Mouse (Mus musculus) forebrain, embryonic 15.5 days (tissue): ENCODE data around the gene Ptpa. TPM values are rescaled to one million over a fixed set of nuclear protein-coding genes. Genes with fewer than 3 reads are reported as not detected.
A peak's percentile ranks its signal among the peaks of the same experiment; 100 is the strongest.

Source experiments
- ATAC-seq: fragments of 200-750 bp; cut with Nextera tagmentation; replicated peaks from 2 replicates; pipeline ENCODE4 v1.8.0; 2017; ENCODE audit warnings: mild to moderate bottlenecking, moderate TSS enrichment, moderate library complexity
- H3K27ac ChIP-seq: fragments of 300-500 bp; sonication (generic); replicated peaks from 2 replicates; pipeline ENCODE4 v1.5.1; 2015; ENCODE audit warnings: mild to moderate bottlenecking, inconsistent platforms
- H3K27me3 ChIP-seq: fragments of 300-500 bp; sonication (generic); 2 replicates; pipeline ENCODE4 v1.6.1; 2015; ENCODE audit warnings: inconsistent platforms
- H3K36me3 ChIP-seq: fragments of 300-500 bp; sonication (generic); 2 replicates; pipeline ENCODE4 v1.6.1; 2015; ENCODE audit warnings: mild to moderate bottlenecking, inconsistent platforms
- H3K4me1 ChIP-seq: fragments of 300-500 bp; sonication (generic); 2 replicates; pipeline ENCODE4 v1.6.1; 2015; ENCODE audit warnings: inconsistent platforms
- H3K4me2 ChIP-seq: fragments of 300-500 bp; sonication (generic); replicated peaks from 2 replicates; pipeline ENCODE4 v1.6.1; 2015; ENCODE audit warnings: mild to moderate bottlenecking, inconsistent platforms
- H3K4me3 ChIP-seq: fragments of 300-500 bp; sonication (generic); 2 replicates; pipeline ENCODE4 v1.5.1; 2015; ENCODE audit warnings: mild to moderate bottlenecking, inconsistent platforms
- H3K9ac ChIP-seq: fragments of 300-500 bp; sonication (generic); replicated peaks from 2 replicates; pipeline ENCODE4 v1.6.1; 2015; ENCODE audit warnings: mild to moderate bottlenecking, inconsistent platforms
- H3K9me3 ChIP-seq: fragments of 300-500 bp; sonication (generic); 2 replicates; pipeline ENCODE4 v1.6.1; 2016; ENCODE audit warnings: inconsistent platforms
- WGBS: fragments of 180-500 bp; shearing (Covaris S2); methylation state at CpG from one replicate; pipeline ENCODE4 v1.1.7; 2015; ENCODE audit warnings: mixed read lengths; 5-methylcytosine and 5-hydroxymethylcytosine counted together
- polyA plus RNA-seq: library from polyadenylated mRNA; unstranded; fragments of >200 nt; fragmentation: Nextera tagmentation; extraction: Ambion mirVana; gene quantifications from 2 replicates; pipeline ENCODE4 v1.2.1, GENCODE M21; 2015

Ptpa gene
- polyA plus RNA-seq, 1 experiment from 2014 or later: 152 TPM

GRCm38 (mm10) chr2:30441518-30442497 lies 26.0 kb downstream of the Ptpa start:
- Histone ChIP-seq H3K4me1 (peaks cover 40% of the 10 kb centered on the region), H3K9me3 (no peaks in the 10 kb centered on the region), H3K4me3 (peak overlapping the region; percentile 12), H3K27me3 (no peaks in the 10 kb centered on the region), H3K9ac (peak overlapping the region; percentile 34), H3K4me2 (peak overlapping the region; percentile 28), H3K27ac (peak overlapping the region; percentile 94), H3K36me3 (peaks cover 39% of the 10 kb centered on the region)
- peak; percentile 72 for ATAC-seq
- 3% methylated on average over 15 of the region's 15 CpGs for WGBS

- 58% methylated on average over 5 of the region's 5 CpGs for WGBS
- Histone ChIP-seq H3K4me2 (peak overlapping the region; percentile 28), H3K36me3 (peaks cover 36% of the 10 kb centered on the region), H3K9me3 (no peaks in the 10 kb centered on the region), H3K9ac (peak overlapping the region; percentile 34), H3K4me1 (peaks cover 40% of the 10 kb centered on the region), H3K27ac (peak overlapping the region; percentile 94), H3K27me3 (no peaks in the 10 kb centered on the region), H3K4me3 (peak overlapping the region; percentile 12; the same call in 1 of the 2 replicates)
- ATAC-seq: no peak
Observed at GRCm38 (mm10) chr2:30442498-30442890, 26.7 kb downstream of the Ptpa start.

GRCm38 (mm10) chr2:30443281-30443680 lies 27.4 kb downstream of the Ptpa start:
- Histone ChIP-seq H3K9me3 (no peaks in the 10 kb centered on the region), H3K4me2 (no peak overlapping the region), H3K36me3 (peaks cover 31% of the 10 kb centered on the region), H3K4me3 (no peak overlapping the region), H3K27ac (peak overlapping the region; percentile 94), H3K4me1 (peaks cover 40% of the 10 kb centered on the region), H3K27me3 (no peaks in the 10 kb centered on the region), H3K9ac (0 out of 2 replicates have a peak overlapping the region, but pooled peaks have one; percentile 34)
- WGBS: 72% methylated on average over 4 of the region's 4 CpGs
- no peak for ATAC-seq

GRCm38 (mm10) chr2:30444006-30444405 lies 28.2 kb downstream of the Ptpa start:
- Histone ChIP-seq H3K4me3 (no peak overlapping the region), H3K4me2 (no peak overlapping the region), H3K9ac (no peak overlapping the region), H3K27me3 (no peaks in the 10 kb centered on the region), H3K36me3 (peaks cover 28% of the 10 kb centered on the region), H3K9me3 (no peaks in the 10 kb centered on the region), H3K27ac (no peak overlapping the region), H3K4me1 (peaks cover 40% of the 10 kb centered on the region)
- ATAC-seq: no peak
- 88% methylated on average over 5 of the region's 5 CpGs for whole genome bisulfite sequencing

- no peak overlapping the region for H3K9ac ChIP-seq
- H3K9me3 ChIP-seq: no peaks in the 10 kb centered on the region
- ATAC-seq: no peak
- H3K27me3 ChIP-seq: no peaks in the 10 kb centered on the region
- H3K4me2 ChIP-seq: no peak overlapping the region
- peaks cover 40% of the 10 kb centered on the region for H3K4me1 ChIP-seq
- H3K36me3 ChIP-seq: peaks cover 24% of the 10 kb centered on the region
- no peak overlapping the region for H3K4me3 ChIP-seq
- no peak overlapping the region for H3K27ac ChIP-seq
Observed at GRCm38 (mm10) chr2:30444450-30444849, 28.6 kb downstream of the Ptpa start.

- Histone ChIP-seq H3K4me1 (peaks cover 36% of the 10 kb centered on the region), H3K4me2 (no peak overlapping the region), H3K36me3 (peaks cover 31% of the 10 kb centered on the region), H3K4me3 (no peak overlapping the region), H3K9ac (no peak overlapping the region), H3K27me3 (no peaks in the 10 kb centered on the region), H3K9me3 (no peaks in the 10 kb centered on the region), H3K27ac (no peak overlapping the region)
- no peak for ATAC-seq
- WGBS: 42% methylated on average over 2 of the region's 2 CpGs
Observed at GRCm38 (mm10) chr2:30445312-30445711, 29.5 kb downstream of the Ptpa start.

- Histone ChIP-seq H3K9ac (no peak overlapping the region), H3K27ac (no peak overlapping the region), H3K4me2 (no peak overlapping the region), H3K4me3 (no peak overlapping the region), H3K9me3 (no peaks in the 10 kb centered on the region), H3K27me3 (no peaks in the 10 kb centered on the region), H3K4me1 (peaks cover 17% of the 10 kb centered on the region), H3K36me3 (peaks cover 34% of the 10 kb centered on the region)
- WGBS: 86% methylated on average over 10 of the region's 10 CpGs
- ATAC-seq: no peak
Observed at GRCm38 (mm10) chr2:30446891-30447826, 31.3 kb downstream of the Ptpa start.

GRCm38 (mm10) chr2:30448371-30448770 lies 32.5 kb downstream of the Ptpa start:
- Histone ChIP-seq H3K27ac (no peak overlapping the region), H3K4me1 (peaks cover 5% of the 10 kb centered on the region)
- WGBS: 92% methylated on average over 7 of the region's 7 CpGs

GRCm38 (mm10) chr2:30450530-30450929 lies 34.7 kb downstream of the Ptpa start:
- Histone ChIP-seq H3K4me3 (no peak overlapping the region), H3K27ac (no peak overlapping the region), H3K9ac (no peak overlapping the region), H3K36me3 (peaks cover 21% of the 10 kb centered on the region), H3K4me2 (no peak overlapping the region), H3K9me3 (no peaks in the 10 kb centered on the region), H3K4me1 (no peaks in the 10 kb centered on the region), H3K27me3 (no peaks in the 10 kb centered on the region)
- no peak for ATAC-seq
- 66% methylated on average over 1 of the region's 1 CpGs for WGBS

More at GRCm38 (mm10) chr2:30448371-30448770, 32.5 kb downstream of the Ptpa start:
- Histone ChIP-seq H3K27me3 (no peaks in the 10 kb centered on the region), H3K36me3 (peaks cover 34% of the 10 kb centered on the region), H3K4me2 (no peak overlapping the region), H3K9ac (no peak overlapping the region), H3K4me3 (no peak overlapping the region), H3K9me3 (no peaks in the 10 kb centered on the region)
- no peak for ATAC-seq

GRCm38 (mm10) chr2:30451525-30451924 lies 35.7 kb downstream of the Ptpa start:
- Histone ChIP-seq H3K36me3 (peaks cover 19% of the 10 kb centered on the region), H3K4me1 (no peaks in the 10 kb centered on the region), H3K27ac (no peak overlapping the region), H3K27me3 (no peaks in the 10 kb centered on the region), H3K9me3 (no peaks in the 10 kb centered on the region), H3K4me3 (no peak overlapping the region), H3K9ac (no peak overlapping the region), H3K4me2 (no peak overlapping the region)
- WGBS: 87% methylated on average over 3 of the region's 3 CpGs
- no peak for ATAC-seq

GRCm38 (mm10) chr2:30453570-30453969 lies 37.7 kb downstream of the Ptpa start:
- 88% methylated on average over 3 of the region's 3 CpGs for WGBS
- no peak for ATAC-seq
- Histone ChIP-seq H3K27me3 (no peaks in the 10 kb centered on the region), H3K4me3 (no peak overlapping the region), H3K27ac (no peak overlapping the region), H3K4me2 (no peak overlapping the region), H3K9me3 (no peaks in the 10 kb centered on the region), H3K4me1 (no peaks in the 10 kb centered on the region), H3K36me3 (peaks cover 14% of the 10 kb centered on the region), H3K9ac (no peak overlapping the region)

- no peaks in the 10 kb centered on the region for H3K27me3 ChIP-seq
- no peak overlapping the region for H3K4me2 ChIP-seq
- peaks cover 11% of the 10 kb centered on the region for H3K36me3 ChIP-seq
- no peak for ATAC-seq
- H3K4me3 ChIP-seq: no peak overlapping the region
- H3K4me1 ChIP-seq: no peaks in the 10 kb centered on the region
- no peak overlapping the region for H3K27ac ChIP-seq
- 85% methylated on average over 5 of the region's 5 CpGs for WGBS
- no peaks in the 10 kb centered on the region for H3K9me3 ChIP-seq
- H3K9ac ChIP-seq: no peak overlapping the region
Observed at GRCm38 (mm10) chr2:30454587-30454986, 38.7 kb downstream of the Ptpa start.
